Mouse (Mus musculus) heart, embryonic 11.5 days (tissue): ENCODE data around the gene Gm20736. TPM values are rescaled to one million over a fixed set of nuclear protein-coding genes. Genes with fewer than 3 reads are reported as not detected.
"Not testable (repeated sequence)": the region's sequence is repeated elsewhere in the genome, so short reads cannot be mapped to it uniquely, and the experiment has no call there.

Experiments
- ATAC-seq: fragments of 200-750 bp; cut with Nextera tagmentation; replicated peaks from 2 replicates; pipeline ENCODE4 v1.8.0; 2017; ENCODE audit warnings: moderate library complexity; ENCODE audit not compliant: insufficient number of reproducible peaks, low FRiP score, low TSS enrichment
- H3K27ac ChIP-seq: fragments of 300-500 bp; sonication (generic); 2 replicates; pipeline ENCODE4 v1.5.1; 2014; ENCODE audit warnings: mild to moderate bottlenecking, low read depth, low read length
- H3K27me3 ChIP-seq: fragments of 300-500 bp; sonication (generic); 2 replicates; pipeline ENCODE4 v1.6.1; 2014; ENCODE audit warnings: mild to moderate bottlenecking, low read length, mixed read lengths; ENCODE audit not compliant: control insufficient read depth, insufficient read depth
- H3K36me3 ChIP-seq: fragments of 300-500 bp; sonication (generic); 2 replicates; pipeline ENCODE4 v1.6.1; 2014; ENCODE audit warnings: mild to moderate bottlenecking, low read length, moderate library complexity, mixed read lengths; ENCODE audit not compliant: control insufficient read depth, insufficient read depth
- H3K4me1 ChIP-seq: fragments of 300-500 bp; sonication (generic); 2 replicates; pipeline ENCODE4 v1.6.1; 2014; ENCODE audit warnings: low read length; ENCODE audit not compliant: control insufficient read depth, insufficient read depth
- H3K4me2 ChIP-seq: fragments of 300-500 bp; sonication (generic); 2 replicates; pipeline ENCODE4 v1.6.1; 2014; ENCODE audit warnings: mild to moderate bottlenecking, moderate library complexity
- H3K4me3 ChIP-seq: fragments of 300-500 bp; sonication (generic); 2 replicates; pipeline ENCODE4 v1.5.1; 2014; ENCODE audit warnings: low read depth, low read length
- H3K9ac ChIP-seq: fragments of 300-500 bp; sonication (generic); 2 replicates; pipeline ENCODE4 v1.6.1; 2014; ENCODE audit warnings: mild to moderate bottlenecking, low read depth, low read length, moderate library complexity
- H3K9me3 ChIP-seq: fragments of 300-500 bp; sonication (generic); replicated peaks from 2 replicates; pipeline ENCODE4 v1.6.1; 2016; ENCODE audit warnings: low read length; ENCODE audit not compliant: control insufficient read depth
- WGBS: fragments of 180-500 bp; shearing (Covaris S2); extraction: QIAGEN DNeasy Blood & Tissue Kit; methylation state at CpG from one replicate; pipeline ENCODE4 v1.1.7; 2014; ENCODE audit not compliant: insufficient replicate concordance; 5-methylcytosine and 5-hydroxymethylcytosine counted together
- polyA plus RNA-seq: library from polyadenylated mRNA; unstranded; fragments of >200 nt; fragmentation: Nextera tagmentation; extraction: Ambion mirVana; gene quantifications from 2 replicates; pipeline ENCODE4 v1.2.1, GENCODE M21; 2014

The Gm20736 gene
- polyA plus RNA-seq, result not detected in 2 replicates

DNA sequence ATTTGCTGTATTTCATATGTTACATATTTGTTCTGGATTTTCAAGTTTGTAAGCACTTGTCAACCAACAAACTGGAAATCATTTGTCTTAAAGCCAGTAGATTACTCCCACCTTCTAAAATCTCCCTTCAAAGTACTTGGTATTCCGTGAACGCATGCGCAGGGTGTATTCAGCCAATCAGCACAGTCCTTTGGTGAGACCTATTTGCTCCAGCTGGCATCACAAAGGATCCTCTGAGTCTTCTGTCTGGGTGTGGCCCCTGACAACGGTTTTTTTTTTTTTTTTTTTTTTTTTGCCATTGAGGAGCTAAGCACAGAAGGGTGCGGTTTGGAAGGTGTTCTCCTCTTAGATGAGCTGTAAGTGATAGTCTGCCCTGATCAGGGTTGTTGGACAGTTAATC, at the start of gene Gm20736:
Gm20736 (plus strand) TSS at position 301 of the 400 bp plus-strand sequence.
- H3K27ac ChIP-seq, H3K27me3 ChIP-seq, H3K9ac ChIP-seq, H3K4me1 ChIP-seq, ATAC-seq, H3K4me2 ChIP-seq, H3K9me3 ChIP-seq, H3K36me3 ChIP-seq, H3K4me3 ChIP-seq: not testable (repeated sequence)
- WGBS, result no CpG with 5 or more reads among the region's 5 CpGs

Other genes starting within 250 kb of the Gm20736 start
- not detected in 2 replicates for gene Gm20924, start 170.2 kb upstream of the Gm20736 start, polyA plus RNA-seq